Mouse (Mus musculus) G1E (cell line): Measurements from ENCODE around the gene Capns1.

Experiments
- CTCF ChIP-seq: IDR thresholded peaks from 2 replicates; pipeline ENCODE4 v1.5.1; 2012; ENCODE audit warnings: low read depth, low read length, inconsistent platforms, mixed read lengths
- GATA1 ChIP-seq: IDR thresholded peaks from 2 replicates; pipeline ENCODE4 v1.6.1; 2012; ENCODE audit warnings: borderline replicate concordance, low read length, inconsistent platforms, mixed read lengths

- TF ChIP-seq CTCF (no peak), GATA1 (no peak)
Measured at GRCm38 (mm10) chr7:30194101-30194831, 4.3 kb downstream of the Capns1 start.
